Mouse (Mus musculus) lung, embryonic 16.5 days (tissue): ENCODE measurements at regions not wholly inside any gene's neighbourhood (a gene's known extent, or its start where the extent isn't known, plus 50 kb on each side); places are given as distances from the start of the nearest gene placed in this dataset.

Experiments
- ATAC-seq: fragments of 200-750 bp; cut with Nextera tagmentation; 2 replicates; pipeline ENCODE4 v1.8.0; 2017; ENCODE audit warnings: low read depth, mild to moderate bottlenecking, moderate library complexity
- H3K27ac ChIP-seq: fragments of 300-500 bp; sonication (generic); 2 replicates; pipeline ENCODE4 v1.5.1; 2014; ENCODE audit warnings: mild to moderate bottlenecking, control low read depth, low read length
- H3K27me3 ChIP-seq: fragments of 300-500 bp; sonication (generic); 2 replicates; pipeline ENCODE4 v1.6.1; 2014; ENCODE audit warnings: low read depth, low read length, mixed read lengths; ENCODE audit not compliant: control insufficient read depth, insufficient read depth
- H3K36me3 ChIP-seq: fragments of 300-500 bp; sonication (generic); 2 replicates; pipeline ENCODE4 v1.6.1; 2014; ENCODE audit warnings: low read length; ENCODE audit not compliant: control insufficient read depth, insufficient read depth
- H3K4me1 ChIP-seq: fragments of 300-500 bp; sonication (generic); replicated peaks from 2 replicates; pipeline ENCODE4 v1.6.1; 2014; ENCODE audit warnings: low read length, mixed read lengths; ENCODE audit not compliant: control insufficient read depth, insufficient read depth
- H3K4me2 ChIP-seq: fragments of 300-500 bp; sonication (generic); 2 replicates; pipeline ENCODE4 v1.6.1; 2014; ENCODE audit warnings: low read depth, low read length, control low read depth
- H3K4me3 ChIP-seq: fragments of 300-500 bp; sonication (generic); 2 replicates; pipeline ENCODE4 v1.5.1; 2014; ENCODE audit warnings: mild to moderate bottlenecking, low read length, control low read depth
- H3K9ac ChIP-seq: fragments of 300-500 bp; sonication (generic); 2 replicates; pipeline ENCODE4 v1.6.1; 2014; ENCODE audit warnings: low read length, control low read depth
- H3K9me3 ChIP-seq: fragments of 300-500 bp; sonication (generic); 2 replicates; pipeline ENCODE4 v1.6.1; 2016; ENCODE audit warnings: low read length; ENCODE audit not compliant: control insufficient read depth
- WGBS: fragments of 180-500 bp; shearing (Covaris S2); extraction: QIAGEN DNeasy Blood & Tissue Kit; methylation state at CpG from one replicate; pipeline ENCODE4 v1.1.7; 2014; 5-methylcytosine and 5-hydroxymethylcytosine counted together

DNA sequence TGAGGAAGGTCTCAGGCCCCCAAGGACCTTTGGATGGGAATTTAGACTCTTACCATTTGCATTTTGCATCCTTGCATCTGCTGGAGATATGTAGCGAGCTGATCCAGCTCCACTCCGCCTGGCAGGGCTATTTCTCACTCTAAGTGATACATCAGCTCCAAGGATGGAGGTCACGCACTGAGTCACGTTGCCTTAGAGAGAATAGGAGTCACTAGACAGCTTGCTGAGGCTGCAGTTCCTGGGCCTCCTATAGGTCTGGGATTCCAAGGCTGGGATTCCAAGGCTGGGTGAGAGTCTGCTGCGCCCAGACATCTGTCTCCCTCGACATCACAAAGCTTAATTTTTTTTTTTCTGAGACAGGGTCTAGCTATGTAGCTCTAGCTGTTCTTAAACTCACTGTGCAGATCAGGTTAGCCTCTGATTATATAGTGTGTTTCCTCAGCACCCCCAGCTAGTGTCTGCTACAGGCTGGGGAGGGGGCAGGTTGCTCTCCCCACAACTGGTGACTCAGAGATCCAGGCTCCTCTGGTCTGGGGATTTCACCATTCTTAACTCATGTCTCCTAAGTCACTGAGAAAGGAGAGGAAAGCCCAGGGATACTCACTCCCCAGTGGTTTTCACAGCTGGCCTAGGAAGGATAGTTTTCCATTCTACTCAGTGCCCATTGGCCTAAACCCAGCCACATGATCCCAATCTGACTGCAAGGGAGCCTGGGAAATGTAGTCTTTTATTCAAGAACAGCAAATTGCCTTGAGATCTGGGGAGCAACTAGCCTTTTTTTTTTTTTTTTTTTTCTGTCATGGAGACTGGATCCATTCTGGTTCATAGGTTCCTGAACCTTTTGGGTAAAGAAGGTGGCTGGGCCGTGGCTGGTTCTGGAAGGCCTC is 76.4 kb upstream of the Grik3 start:
- no peaks in the 10 kb centered on the region for H3K4me1 ChIP-seq
- no peaks in the 10 kb centered on the region for H3K36me3 ChIP-seq
- WGBS, result 70% methylated on average over 7 of the region's 7 CpGs
- no peak overlapping the region for H3K4me3 ChIP-seq
- H3K9me3 ChIP-seq, result no peaks in the 10 kb centered on the region
- ATAC-seq, result no peak
- no peak overlapping the region for H3K27ac ChIP-seq
- H3K9ac ChIP-seq, result no peak overlapping the region
- no peaks in the 10 kb centered on the region for H3K27me3 ChIP-seq
- H3K4me2 ChIP-seq, result no peak overlapping the region

DNA sequence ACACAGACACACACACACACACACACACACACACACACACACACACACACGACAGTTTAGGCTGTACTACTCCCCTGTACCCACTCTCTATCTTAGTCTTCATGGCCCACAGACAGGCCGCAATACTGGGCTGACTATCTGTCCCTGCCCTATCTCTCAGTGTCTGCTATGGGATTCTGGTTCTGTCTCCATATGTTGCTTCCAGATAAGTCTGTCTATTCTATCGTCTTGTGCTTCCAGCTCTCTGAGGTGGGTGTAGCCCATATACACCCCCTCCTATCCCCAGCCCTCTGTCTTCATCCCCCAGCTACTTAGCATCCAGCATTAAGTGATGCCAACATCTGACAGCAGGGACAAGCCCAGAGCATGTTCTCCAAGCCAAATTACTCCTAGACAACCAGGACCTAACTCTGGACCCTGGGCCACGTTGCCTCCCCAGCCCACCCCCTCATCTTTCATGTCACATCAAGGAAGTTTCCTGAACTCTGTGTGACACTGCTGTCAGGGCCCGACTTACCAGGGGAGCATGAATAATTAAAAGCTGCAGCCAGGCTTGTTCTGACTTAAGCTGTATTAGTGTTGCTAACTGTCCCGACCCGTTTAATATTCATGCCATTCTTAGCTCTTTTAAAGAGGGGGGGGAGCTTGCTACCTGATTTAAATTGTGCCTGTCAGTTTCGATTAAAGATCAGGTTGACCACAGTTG is 79.6 kb upstream of the Grik3 start:
- no peaks in the 10 kb centered on the region for H3K36me3 ChIP-seq
- no peak overlapping the region for H3K27ac ChIP-seq
- H3K4me3 ChIP-seq, result no peak overlapping the region
- no peak overlapping the region for H3K9ac ChIP-seq
- H3K9me3 ChIP-seq, result no peaks in the 10 kb centered on the region
- WGBS, result 45% methylated on average over 8 of the region's 8 CpGs
- no peaks in the 10 kb centered on the region for H3K4me1 ChIP-seq
- H3K27me3 ChIP-seq, result no peaks in the 10 kb centered on the region
- no peak overlapping the region for H3K4me2 ChIP-seq
- no peak for ATAC-seq

- H3K36me3 ChIP-seq, result no peaks in the 10 kb centered on the region
Measured at GRCm38 (mm10) chr4:125399376-125400112, 91.0 kb upstream of the Grik3 start.

DNA sequence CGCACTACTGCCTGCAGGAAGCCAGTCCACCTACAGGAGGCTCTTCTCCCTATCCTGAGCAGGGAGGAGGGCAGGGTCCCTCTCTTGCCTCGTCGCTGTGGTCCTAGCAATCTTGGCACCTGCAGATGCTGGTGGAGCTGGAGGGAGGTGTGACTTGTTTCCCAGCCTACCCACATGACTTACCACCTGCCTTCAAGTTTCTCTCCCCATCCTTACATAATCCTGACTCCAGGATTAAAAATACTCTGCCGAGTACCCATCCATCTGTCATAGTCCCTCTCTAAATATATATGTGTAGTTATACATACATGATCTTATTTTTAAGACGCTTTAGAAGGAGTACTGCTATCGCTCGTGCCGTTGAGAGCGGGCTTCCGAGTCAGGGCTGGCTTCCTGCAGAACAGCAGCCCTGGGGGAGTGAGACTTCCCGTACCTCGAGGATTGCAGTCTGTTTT is 93.5 kb upstream of the Grik3 start:
- H3K4me3 ChIP-seq, result no peak overlapping the region
- H3K4me2 ChIP-seq, result no peak overlapping the region
- H3K27ac ChIP-seq, result no peak overlapping the region
- no peak for ATAC-seq
- no peaks in the 10 kb centered on the region for H3K9me3 ChIP-seq
- no peaks in the 10 kb centered on the region for H3K27me3 ChIP-seq
- no peaks in the 10 kb centered on the region for H3K36me3 ChIP-seq
- no peaks in the 10 kb centered on the region for H3K4me1 ChIP-seq
- no peak overlapping the region for H3K9ac ChIP-seq
- 59% methylated on average over 12 of the region's 12 CpGs for WGBS

More at GRCm38 (mm10) chr4:125399376-125400112, 91.0 kb upstream of the Grik3 start:
- Histone ChIP-seq H3K9me3 (no peaks in the 10 kb centered on the region), H3K9ac (no peak overlapping the region), H3K4me3 (no peak overlapping the region), H3K27me3 (no peaks in the 10 kb centered on the region), H3K4me2 (no peak overlapping the region), H3K4me1 (no peaks in the 10 kb centered on the region), H3K27ac (no peak overlapping the region)
- no peak for ATAC-seq
- 72% methylated on average over 13 of the region's 13 CpGs for WGBS

GRCm38 (mm10) chr4:125391269-125391668 is 99.2 kb upstream of the Grik3 start:
- Histone ChIP-seq H3K27me3 (no peaks in the 10 kb centered on the region), H3K9ac (no peak overlapping the region), H3K27ac (no peak overlapping the region), H3K4me3 (no peak overlapping the region), H3K9me3 (no peaks in the 10 kb centered on the region), H3K4me1 (no peaks in the 10 kb centered on the region), H3K36me3 (no peaks in the 10 kb centered on the region), H3K4me2 (no peak overlapping the region)
- ATAC-seq, result no peak
- 49% methylated on average over 6 of the region's 6 CpGs for WGBS

DNA sequence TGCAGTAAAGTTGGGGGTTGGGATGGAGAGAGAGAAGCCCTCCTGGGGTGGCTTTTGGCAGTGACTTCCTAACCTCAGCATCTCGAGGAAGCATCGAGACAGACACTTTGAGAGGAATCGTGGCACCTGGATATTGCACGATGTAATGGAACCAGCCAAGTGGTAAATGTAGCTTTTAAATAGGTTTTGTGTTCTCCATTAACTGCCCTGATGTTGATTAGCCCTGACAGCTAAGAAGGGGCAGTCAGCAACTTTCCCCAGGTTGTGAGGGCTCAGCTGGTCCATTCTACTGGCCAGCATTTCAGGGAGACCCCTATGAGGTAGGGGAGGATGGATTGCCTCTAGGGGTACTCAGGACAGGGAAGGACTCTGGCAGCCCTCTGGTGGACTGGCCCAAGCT is 104.7 kb upstream of the Grik3 start:
- 62% methylated on average over 4 of the region's 4 CpGs for WGBS

GRCm38 (mm10) chr4:125364011-125364410 is 126.5 kb upstream of the Grik3 start:
- Histone ChIP-seq H3K4me2 (no peak overlapping the region), H3K4me3 (no peak overlapping the region), H3K27me3 (no peaks in the 10 kb centered on the region), H3K4me1 (no peaks in the 10 kb centered on the region), H3K36me3 (no peaks in the 10 kb centered on the region), H3K9ac (no peak overlapping the region), H3K9me3 (no peaks in the 10 kb centered on the region), H3K27ac (no peak overlapping the region)
- no peak for ATAC-seq
- 62% methylated on average over 9 of the region's 9 CpGs for WGBS

More for the DNA sequence above, 104.7 kb upstream of the Grik3 start:
- no peaks in the 10 kb centered on the region for H3K27me3 ChIP-seq
- no peaks in the 10 kb centered on the region for H3K36me3 ChIP-seq
- no peak overlapping the region for H3K27ac ChIP-seq
- H3K9ac ChIP-seq, result no peak overlapping the region
- no peaks in the 10 kb centered on the region for H3K9me3 ChIP-seq
- H3K4me2 ChIP-seq, result no peak overlapping the region
- ATAC-seq, result no peak
- no peak overlapping the region for H3K4me3 ChIP-seq
- H3K4me1 ChIP-seq, result no peaks in the 10 kb centered on the region

GRCm38 (mm10) chr4:125361611-125362520 is 128.6 kb upstream of the Grik3 start:
- Histone ChIP-seq H3K4me3 (no peak overlapping the region), H3K27ac (no peak overlapping the region), H3K4me2 (no peak overlapping the region), H3K4me1 (no peaks in the 10 kb centered on the region), H3K9ac (no peak overlapping the region), H3K27me3 (no peaks in the 10 kb centered on the region), H3K9me3 (no peaks in the 10 kb centered on the region), H3K36me3 (no peaks in the 10 kb centered on the region)
- ATAC-seq, result no peak
- WGBS, result 57% methylated on average over 18 of the region's 18 CpGs
